Mouse (Mus musculus) left cerebral cortex, adult 2 months (tissue): ENCODE measurements at regions not wholly inside any gene's neighbourhood (a gene's known extent, or its start where the extent isn't known, plus 50 kb on each side); places are given as distances from the start of the nearest gene placed in this dataset.

Experiments
- DNase-seq, 2 experiments: peaks; one replicate each; pipeline ENCODE4 v3.0.0; 2021 to 2022; ENCODE audit warnings: low spot score in 2 of 2, mixed read lengths in 1 of 2; ENCODE audit errors: extremely low spot score in 1 of 2
- H3K27ac ChIP-seq: fragments of 200-600 bp; 2 replicates; pipeline ENCODE4 v1.8.1; 2022
- H3K4me3 ChIP-seq: fragments of 200-600 bp; 2 replicates; pipeline ENCODE4 v1.8.1; 2022
- CTCF ChIP-seq: fragments of 200-600 bp; IDR thresholded peaks from 2 replicates; pipeline ENCODE4 v1.8.1; 2022; ENCODE audit warnings: antibody characterized with exemption, mild to moderate bottlenecking, moderate library complexity
- intact Hi-C: fragments of 180-260 bp; cut with DNase I; formaldehyde crosslinking; loops from one replicate; pipeline ENCODE4 v1.15.1; 2025

- intact Hi-C loops: no loop called here
- Histone ChIP-seq H3K4me3 (no peak overlapping the region), H3K27ac (no peak overlapping the region)
- no peak for TF ChIP-seq CTCF
- no peak for DNase-seq
These were observed 249.5 kb downstream of the Gm49356 start for GRCm38 (mm10) chr15:59138393-59139107.

- Histone ChIP-seq H3K27ac (no peak overlapping the region), H3K4me3 (no peak overlapping the region)
- DNase-seq: no peak
- intact Hi-C loops: no loop called here
- no peak for TF ChIP-seq CTCF
These were observed 252.5 kb downstream of the Gm49356 start for GRCm38 (mm10) chr15:59141621-59142020.

GRCm38 (mm10) chr15:59142481-59142880, 253.4 kb downstream of the Gm49356 start:
- intact Hi-C loops: no loop called here
- no peak overlapping the region for H3K27ac ChIP-seq

GRCm38 (mm10) chr15:59143891-59144290, 254.8 kb downstream of the Gm49356 start:
- no peak for DNase-seq
- Histone ChIP-seq H3K27ac (no peak overlapping the region), H3K4me3 (no peak overlapping the region)
- intact Hi-C loops: no loop called here
- TF ChIP-seq CTCF: no peak

More at GRCm38 (mm10) chr15:59142481-59142880, 253.4 kb downstream of the Gm49356 start:
- H3K4me3 ChIP-seq: no peak overlapping the region
- TF ChIP-seq CTCF: no peak
- DNase-seq: no peak

GRCm38 (mm10) chr15:59145679-59146078, 256.6 kb downstream of the Gm49356 start:
- intact Hi-C loops: no loop called here
- DNase-seq: no peak
- Histone ChIP-seq H3K4me3 (no peak overlapping the region), H3K27ac (no peak overlapping the region)
- no peak for TF ChIP-seq CTCF

GRCm38 (mm10) chr15:59146111-59146510, 257.0 kb downstream of the Gm49356 start:
- TF ChIP-seq CTCF: no peak

GRCm38 (mm10) chr15:59146586-59147085, 257.5 kb downstream of the Gm49356 start:
- no peak for DNase-seq
- intact Hi-C loops: no loop called here
- Histone ChIP-seq H3K27ac (no peak overlapping the region), H3K4me3 (no peak overlapping the region)
- TF ChIP-seq CTCF: no peak

More at GRCm38 (mm10) chr15:59146111-59146510, 257.0 kb downstream of the Gm49356 start:
- Histone ChIP-seq H3K4me3 (no peak overlapping the region), H3K27ac (no peak overlapping the region)
- no peak for DNase-seq
- intact Hi-C loops: no loop called here

- TF ChIP-seq CTCF: no peak
- Histone ChIP-seq H3K4me3 (no peak overlapping the region), H3K27ac (no peak overlapping the region)
- intact Hi-C loops: no loop called here
- no peak for DNase-seq
These were observed 259.4 kb downstream of the Gm49356 start for GRCm38 (mm10) chr15:59148531-59148930.

- no peak for TF ChIP-seq CTCF
- intact Hi-C loops: no loop called here
These were observed 262.4 kb downstream of the Gm49356 start for GRCm38 (mm10) chr15:59151506-59151905.

GRCm38 (mm10) chr15:59152786-59153388, 263.8 kb downstream of the Gm49356 start:
- intact Hi-C loops: no loop called here
- Histone ChIP-seq H3K27ac (no peak overlapping the region), H3K4me3 (no peak overlapping the region)
- no peak for TF ChIP-seq CTCF
- no peak for DNase-seq

More at GRCm38 (mm10) chr15:59151506-59151905, 262.4 kb downstream of the Gm49356 start:
- H3K27ac ChIP-seq: no peak overlapping the region
- H3K4me3 ChIP-seq: no peak overlapping the region
- no peak for DNase-seq

GRCm38 (mm10) chr15:59153416-59154250, 264.5 kb downstream of the Gm49356 start:
- no peak for DNase-seq
- no peak for TF ChIP-seq CTCF
- no peak overlapping the region for H3K27ac ChIP-seq
- intact Hi-C loops: no loop called here
- H3K4me3 ChIP-seq: no peak overlapping the region
